Mouse (Mus musculus) kidney, adult 2 months (tissue): Measurements from ENCODE around the gene Gck. TPM values are rescaled to one million over a fixed set of nuclear protein-coding genes. Genes with fewer than 3 reads are reported as not detected.

ENCODE experiments used
- DNase-seq: peaks from one replicate; pipeline ENCODE4 v3.0.0; 2021
- H3K27ac ChIP-seq: fragments of 200-500 bp; 2 replicates; pipeline ENCODE4 v1.5.1; 2012; ENCODE audit warnings: low read depth, low read length, control low read depth, inconsistent platforms; ENCODE audit not compliant: insufficient read depth
- H3K27me3 ChIP-seq: fragments of 200-500 bp; replicated peaks from 2 replicates; pipeline ENCODE4 v1.6.1; 2012; ENCODE audit warnings: mild to moderate bottlenecking, moderate library complexity, low read length, inconsistent platforms; ENCODE audit not compliant: control insufficient read depth, insufficient read depth
- H3K36me3 ChIP-seq: fragments of 200-500 bp; 2 replicates; pipeline ENCODE4 v1.6.1; 2012; ENCODE audit warnings: mild to moderate bottlenecking, moderate library complexity, low read length, inconsistent platforms; ENCODE audit not compliant: control insufficient read depth, insufficient read depth
- H3K4me1 ChIP-seq: fragments of 200-500 bp; 2 replicates; pipeline ENCODE4 v1.6.1; 2011; ENCODE audit warnings: low read length; ENCODE audit not compliant: control insufficient read depth, insufficient read depth
- H3K4me3 ChIP-seq: fragments of 200-500 bp; 2 replicates; pipeline ENCODE4 v1.5.1; 2011; ENCODE audit warnings: mild to moderate bottlenecking, low read depth, low read length, control low read depth; ENCODE audit not compliant: insufficient read depth
- CTCF ChIP-seq: fragments of 200-500 bp; conservative IDR thresholded peaks from 2 replicates; pipeline ENCODE4 v1.5.1; 2011; ENCODE audit warnings: low read depth, mild to moderate bottlenecking, control low read depth, low read length, moderate library complexity, mixed read lengths; ENCODE audit not compliant: insufficient read depth, insufficient read length
- POLR2A ChIP-seq: fragments of 200-500 bp; IDR thresholded peaks from one replicate; pipeline ENCODE4 v1.6.1; 2011; ENCODE audit warnings: low read depth, low read length, control low read depth
- WGBS: fragments of 180-500 bp; shearing (Covaris S2); methylation state at CpG from one replicate; pipeline ENCODE4 v1.1.7; 2018; 5-methylcytosine and 5-hydroxymethylcytosine counted together
- polyA plus RNA-seq: library from polyadenylated mRNA; depleted of rRNA; stranded (reverse); fragments of >200 nt; gene quantifications from 2 replicates; pipeline ENCODE4 v1.2.3, GENCODE M21; 2012; rRNA removed

Gck gene
- polyA plus RNA-seq, 1 experiment, result 0.16 TPM

GRCm38 (mm10) chr11:5856479-5857130, 93.3 kb downstream of the Gck start:
- no peaks in the 10 kb centered on the region for H3K27me3 ChIP-seq
- DNase-seq, result no peak
- H3K4me3 ChIP-seq, result no peak overlapping the region
- no peaks in the 10 kb centered on the region for H3K4me1 ChIP-seq
- no peak overlapping the region for H3K27ac ChIP-seq
- H3K36me3 ChIP-seq, result no peaks in the 10 kb centered on the region
- 89% methylated on average over 8 of the region's 8 CpGs for WGBS
- no peak for TF ChIP-seq POLR2A
- TF ChIP-seq CTCF, result no peak

GRCm38 (mm10) chr11:5855902-5856301, 94.0 kb downstream of the Gck start:
- no peak overlapping the region for H3K4me3 ChIP-seq
- 53% methylated on average over 7 of the region's 7 CpGs for WGBS

DNA sequence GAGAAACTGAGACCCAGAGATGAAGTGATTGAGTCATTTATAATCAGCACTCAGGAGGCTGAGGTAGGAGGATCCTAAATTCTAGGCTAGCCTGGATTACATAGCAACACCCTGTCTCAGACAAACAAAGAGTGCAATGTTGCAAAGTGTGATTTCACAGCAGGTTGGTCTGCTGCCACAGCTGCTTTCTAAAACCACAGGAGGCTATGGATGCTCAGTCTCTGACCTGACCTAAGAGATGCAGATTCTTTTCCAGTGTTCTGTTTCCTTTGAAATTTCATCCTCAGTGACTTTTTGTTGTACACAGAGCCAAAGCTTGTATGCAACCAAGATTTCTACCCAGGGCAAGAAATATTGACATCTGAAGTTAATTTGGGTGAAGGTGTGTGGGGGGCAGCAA, 94.4 kb downstream of the Gck start:
- no peak for DNase-seq
- Histone ChIP-seq H3K4me1 (no peaks in the 10 kb centered on the region), H3K4me3 (no peak overlapping the region), H3K27me3 (no peaks in the 10 kb centered on the region), H3K36me3 (no peaks in the 10 kb centered on the region), H3K27ac (no peak overlapping the region)
- TF ChIP-seq CTCF (no peak), POLR2A (no peak)

More at GRCm38 (mm10) chr11:5855902-5856301, 94.0 kb downstream of the Gck start:
- no peaks in the 10 kb centered on the region for H3K4me1 ChIP-seq
- no peak overlapping the region for H3K27ac ChIP-seq
- no peaks in the 10 kb centered on the region for H3K27me3 ChIP-seq
- DNase-seq, result peak; percentile 54
- H3K36me3 ChIP-seq, result no peaks in the 10 kb centered on the region
- no peak for TF ChIP-seq CTCF
- TF ChIP-seq POLR2A, result no peak

DNA sequence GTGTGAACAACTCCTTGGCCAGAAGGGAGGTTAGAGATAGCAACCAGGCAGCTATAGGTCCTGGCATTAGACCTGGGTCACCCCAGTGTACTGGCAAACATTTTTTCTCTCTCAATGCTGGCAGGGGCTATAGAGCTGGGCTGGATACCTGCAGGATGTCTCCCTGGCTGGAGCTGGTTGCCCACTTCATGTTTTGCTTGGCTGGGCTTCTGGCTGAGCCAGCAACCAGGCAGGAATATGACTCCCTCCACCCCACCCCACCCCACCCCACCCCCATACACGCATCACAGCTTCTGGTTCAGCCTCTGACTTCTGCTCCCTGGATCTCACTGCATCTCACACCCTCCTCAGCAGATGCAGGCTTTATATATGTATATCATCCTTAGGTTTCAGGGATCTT, 97.6 kb downstream of the Gck start:
- H3K27me3 ChIP-seq, result no peaks in the 10 kb centered on the region
- TF ChIP-seq CTCF, result no peak
- TF ChIP-seq POLR2A, result no peak
- 0% methylated on average over 1 of the region's 1 CpGs for WGBS
- DNase-seq, result no peak
- H3K4me1 ChIP-seq, result no peaks in the 10 kb centered on the region
- H3K36me3 ChIP-seq, result no peaks in the 10 kb centered on the region
- H3K4me3 ChIP-seq, result no peak overlapping the region
- no peak overlapping the region for H3K27ac ChIP-seq

DNA sequence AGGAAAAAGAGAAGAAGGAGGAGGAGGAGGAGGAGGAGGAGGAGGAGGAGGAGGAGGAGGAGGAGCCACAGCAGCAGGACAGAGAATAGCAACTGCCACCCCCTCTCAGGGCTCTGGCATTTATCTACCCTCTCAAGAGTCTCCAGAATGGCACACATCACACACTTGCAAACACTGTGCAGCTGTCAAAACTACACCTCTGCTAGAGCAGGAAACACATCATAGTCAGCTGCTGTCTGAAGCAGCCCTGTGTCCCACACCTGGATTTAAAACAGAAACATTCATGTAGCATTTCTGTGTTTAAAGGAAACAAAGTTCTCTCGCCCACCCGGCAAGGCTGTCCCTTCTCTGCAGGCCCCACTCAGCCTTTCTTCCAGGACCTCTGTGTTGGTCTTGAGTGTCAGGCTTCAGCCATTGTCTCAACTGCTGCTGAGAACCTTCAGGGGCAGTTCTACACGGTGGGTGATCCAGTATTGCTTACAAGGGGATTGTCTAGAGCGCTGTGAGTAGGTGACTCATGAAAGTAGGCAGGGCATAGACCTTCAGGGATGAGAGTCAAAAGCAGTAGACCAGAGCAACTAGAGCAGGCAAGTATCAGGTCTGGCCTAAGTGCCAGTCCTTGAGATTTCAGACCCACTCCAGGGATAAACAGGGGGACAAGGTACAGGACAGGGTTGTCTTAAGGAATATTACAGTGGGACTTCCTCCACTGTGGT, 98.7 kb downstream of the Gck start:
- H3K27ac ChIP-seq, result no peak overlapping the region
- H3K27me3 ChIP-seq, result no peaks in the 10 kb centered on the region
- 54% methylated on average over 4 of the region's 4 CpGs for WGBS
- no peak overlapping the region for H3K4me3 ChIP-seq
- H3K36me3 ChIP-seq, result no peaks in the 10 kb centered on the region
- no peak for TF ChIP-seq POLR2A
- no peak for TF ChIP-seq CTCF
- H3K4me1 ChIP-seq, result peaks cover 9% of the 10 kb centered on the region
- no peak for DNase-seq

Other genes starting within 250 kb of the Gck start
- gene Mrps24, start 234.4 kb downstream of the Gck start, polyA plus RNA-seq, result 272 and 323 TPM in 2 replicates
- 31.5 and 32.2 TPM in 2 replicates for gene Urgcp, start 187.7 kb downstream of the Gck start, polyA plus RNA-seq
- 49.6 and 52.5 TPM in 2 replicates for gene Dbnl, start 161.6 kb downstream of the Gck start, polyA plus RNA-seq
- 113 and 157 TPM in 2 replicates for gene Pgam2, start 146.3 kb downstream of the Gck start, polyA plus RNA-seq
- 14.7 and 19.5 TPM in 2 replicates for gene Polm, start 112.1 kb downstream of the Gck start, polyA plus RNA-seq
- 91.4 and 96.7 TPM in 2 replicates for gene Aebp1, start 88.1 kb downstream of the Gck start, polyA plus RNA-seq
- 50.2 and 70.7 TPM in 2 replicates for gene Pold2, start 71.8 kb downstream of the Gck start, polyA plus RNA-seq
- 5.1 and 5.3 TPM in 2 replicates for gene Myl7, start 51.3 kb downstream of the Gck start, polyA plus RNA-seq
- 54.1 and 60.4 TPM in 2 replicates for gene Ykt6, start 5.6 kb upstream of the Gck start, polyA plus RNA-seq
- gene Camk2b, start 116.3 kb upstream of the Gck start, polyA plus RNA-seq, result 5.1 and 6.2 TPM in 2 replicates
- gene A730071L15Rik, start 249.9 kb upstream of the Gck start, polyA plus RNA-seq, result 0.18 and 0.20 TPM in 2 replicates